Mouse (Mus musculus) forebrain, embryonic 12.5 days (tissue): ENCODE results near the gene Fam210b. TPM values are rescaled to one million over a fixed set of nuclear protein-coding genes. Genes with fewer than 3 reads are reported as not detected.

ENCODE experiments used
- ATAC-seq: fragments of 200-750 bp; cut with Nextera tagmentation; 2 replicates; pipeline ENCODE4 v1.8.0; 2017; ENCODE audit warnings: moderate TSS enrichment; ENCODE audit not compliant: low FRiP score
- H3K27ac ChIP-seq: fragments of 300-500 bp; sonication (generic); 2 replicates; pipeline ENCODE4 v1.5.1; 2016; ENCODE audit warnings: mild to moderate bottlenecking
- H3K27me3 ChIP-seq: fragments of 300-500 bp; sonication (generic); 2 replicates; pipeline ENCODE4 v1.6.1; 2016; ENCODE audit warnings: mild to moderate bottlenecking
- H3K36me3 ChIP-seq: fragments of 300-500 bp; sonication (generic); replicated peaks from 2 replicates; pipeline ENCODE4 v1.6.1; 2016; ENCODE audit warnings: mild to moderate bottlenecking
- H3K4me1 ChIP-seq: fragments of 300-500 bp; sonication (generic); 2 replicates; pipeline ENCODE4 v1.6.1; 2016
- H3K4me2 ChIP-seq: fragments of 300-500 bp; sonication (generic); 2 replicates; pipeline ENCODE4 v1.6.1; 2016; ENCODE audit warnings: mild to moderate bottlenecking, moderate library complexity
- H3K4me3 ChIP-seq: fragments of 300-500 bp; sonication (generic); replicated peaks from 2 replicates; pipeline ENCODE4 v1.5.1; 2016; ENCODE audit warnings: mild to moderate bottlenecking
- H3K9ac ChIP-seq: fragments of 300-500 bp; sonication (generic); 2 replicates; pipeline ENCODE4 v1.6.1; 2016; ENCODE audit warnings: mild to moderate bottlenecking
- H3K9me3 ChIP-seq: fragments of 300-500 bp; sonication (generic); 2 replicates; pipeline ENCODE4 v1.6.1; 2016
- WGBS: fragments of 180-500 bp; shearing (Covaris S2); methylation state at CpG from one replicate; pipeline ENCODE4 v1.1.7; 2016; 5-methylcytosine and 5-hydroxymethylcytosine counted together
- polyA plus RNA-seq: library from polyadenylated mRNA; unstranded; fragments of >200 nt; fragmentation: Nextera tagmentation; extraction: Ambion mirVana; gene quantifications from 2 replicates; pipeline ENCODE4 v1.2.1, GENCODE M21; 2016

Gene Fam210b
- polyA plus RNA-seq, 1 experiment from 2014 or later = 22.4 TPM

DNA sequence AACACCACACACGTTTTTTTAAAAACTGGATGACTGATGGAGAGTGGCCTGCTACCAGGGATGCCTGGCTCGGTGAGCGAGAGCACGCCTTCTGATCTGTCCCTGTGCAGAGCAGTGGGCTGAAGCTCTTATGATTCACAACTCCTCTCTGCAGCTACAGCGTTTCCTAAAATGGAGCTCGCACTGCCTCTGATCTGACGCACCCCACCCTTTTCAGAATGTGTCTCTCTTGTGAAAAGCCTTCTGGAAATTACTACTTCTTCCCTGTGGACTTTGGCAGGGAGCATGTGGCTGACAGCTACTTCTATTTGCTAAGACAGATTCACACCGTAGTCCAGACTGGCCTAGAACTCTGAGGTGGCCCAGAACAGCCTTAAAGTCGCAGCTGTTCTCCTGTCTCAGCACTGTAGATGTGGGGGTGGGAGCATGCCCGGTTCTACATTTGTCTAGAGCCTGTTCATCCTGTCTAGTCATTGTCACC lies 46.7 kb downstream of the Fam210b start:
- no peak for ATAC-seq
- H3K27me3 ChIP-seq = no peaks in the 10 kb centered on the region
- H3K36me3 ChIP-seq = no peaks in the 10 kb centered on the region
- no peaks in the 10 kb centered on the region for H3K9me3 ChIP-seq
- H3K4me2 ChIP-seq = no peak overlapping the region
- no peak overlapping the region for H3K9ac ChIP-seq
- H3K4me3 ChIP-seq = no peak overlapping the region
- 83% methylated on average over 10 of the region's 10 CpGs for WGBS
- H3K4me1 ChIP-seq = no peaks in the 10 kb centered on the region
- no peak overlapping the region for H3K27ac ChIP-seq

DNA sequence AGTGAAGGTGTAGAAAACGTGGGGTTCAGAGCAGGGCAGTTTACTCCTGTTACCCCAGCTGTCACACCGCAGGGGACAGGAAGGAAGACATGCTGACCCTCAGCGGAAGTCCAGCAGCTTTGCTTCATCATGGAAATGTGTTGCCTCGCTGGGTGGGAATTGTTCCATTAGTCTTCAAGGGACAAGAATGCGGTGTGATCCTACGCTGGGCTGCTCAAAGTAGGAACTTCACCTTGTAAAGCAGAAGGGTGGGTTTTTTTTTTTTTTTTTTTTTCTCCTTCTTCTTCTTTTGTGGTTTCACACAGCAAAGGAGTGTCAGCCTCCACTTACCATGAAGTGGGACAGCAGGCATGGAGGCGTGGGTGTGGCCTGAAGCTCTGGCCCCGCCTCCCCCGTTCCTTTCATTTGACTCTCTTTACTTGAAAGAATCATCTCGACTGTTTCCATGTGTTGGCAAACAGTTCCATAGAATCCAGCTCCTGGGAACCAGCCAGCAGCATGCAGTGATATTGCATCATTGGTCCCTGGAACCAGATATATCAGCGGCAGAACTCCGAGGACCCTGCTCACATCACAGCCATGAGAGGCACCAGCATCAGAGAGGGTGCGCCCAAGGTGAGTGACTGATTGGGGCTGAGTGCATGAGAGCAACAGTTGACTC lies 48.2 kb downstream of the Fam210b start, which contains the start of gene Cass4:
Gene Cass4 (plus strand): TSS at position 404 of the 661 bp plus-strand sequence.
- WGBS = 51% methylated on average over 13 of the region's 13 CpGs
- ATAC-seq = no peak

GRCm38 (mm10) chr2:172394052-172394392 lies 48.7 kb downstream of the Fam210b start:
- Histone ChIP-seq H3K4me1 (no peaks in the 10 kb centered on the region), H3K36me3 (no peaks in the 10 kb centered on the region), H3K9me3 (no peaks in the 10 kb centered on the region), H3K27me3 (no peaks in the 10 kb centered on the region), H3K27ac (no peak overlapping the region), H3K4me2 (no peak overlapping the region), H3K4me3 (no peak overlapping the region), H3K9ac (no peak overlapping the region)
- ATAC-seq = no peak
- 83% methylated on average over 2 of the region's 2 CpGs for WGBS

More for the DNA sequence above, 48.2 kb downstream of the Fam210b start, which contains the start of gene Cass4:
- Histone ChIP-seq H3K4me1 (no peaks in the 10 kb centered on the region), H3K4me2 (no peak within 1 kb of the TSS), H3K9ac (no peak within 1 kb of the TSS), H3K9me3 (no peaks in the 10 kb centered on the region), H3K27me3 (no peaks in the 10 kb centered on the region), H3K4me3 (no peak within 1 kb of the TSS), H3K27ac (no peak within 1 kb of the TSS), H3K36me3 (no peaks in the 10 kb centered on the region)

- Histone ChIP-seq H3K4me2 (no peak overlapping the region), H3K27me3 (no peaks in the 10 kb centered on the region), H3K4me1 (no peaks in the 10 kb centered on the region), H3K36me3 (no peaks in the 10 kb centered on the region), H3K9me3 (no peaks in the 10 kb centered on the region), H3K4me3 (no peak overlapping the region), H3K27ac (no peak overlapping the region), H3K9ac (no peak overlapping the region)
- WGBS = 72% methylated on average over 4 of the region's 4 CpGs
- ATAC-seq = no peak
These were observed 49.3 kb downstream of the Fam210b start for GRCm38 (mm10) chr2:172394671-172395070.

- H3K9me3 ChIP-seq = no peaks in the 10 kb centered on the region
- H3K9ac ChIP-seq = no peak overlapping the region
- H3K4me1 ChIP-seq = peaks cover 5% of the 10 kb centered on the region
- H3K27me3 ChIP-seq = no peaks in the 10 kb centered on the region
- WGBS = 42% methylated on average over 9 of the region's 9 CpGs
- ATAC-seq = no peak
- no peak overlapping the region for H3K4me2 ChIP-seq
- no peaks in the 10 kb centered on the region for H3K36me3 ChIP-seq
- H3K27ac ChIP-seq = no peak overlapping the region
- no peak overlapping the region for H3K4me3 ChIP-seq
These were observed 50.6 kb downstream of the Fam210b start for GRCm38 (mm10) chr2:172395961-172396360.

DNA sequence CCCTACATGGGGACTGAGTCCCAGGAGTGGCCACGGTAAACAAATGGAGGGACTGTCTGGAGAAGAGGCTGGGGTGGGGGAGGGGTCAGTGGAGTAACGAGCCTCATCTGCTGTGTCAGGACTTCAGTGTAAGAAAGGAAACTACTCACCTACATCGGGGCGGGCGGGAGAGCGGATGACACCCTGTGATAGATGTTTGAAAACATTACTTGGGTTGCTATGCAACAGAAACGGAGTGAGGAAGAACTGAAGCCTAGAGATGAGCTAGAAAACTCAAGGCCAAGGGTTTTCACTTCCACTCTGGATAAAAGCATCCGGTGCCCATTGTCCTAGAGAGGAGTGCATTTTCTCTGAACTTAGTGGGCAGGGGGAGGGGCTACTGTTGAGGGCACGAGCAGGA lies 54.5 kb downstream of the Fam210b start:
- H3K36me3 ChIP-seq = no peaks in the 10 kb centered on the region
- WGBS = 47% methylated on average over 9 of the region's 9 CpGs
- no peak overlapping the region for H3K9ac ChIP-seq
- ATAC-seq = no peak
- H3K4me1 ChIP-seq = peaks cover 5% of the 10 kb centered on the region
- no peak overlapping the region for H3K27ac ChIP-seq
- no peak overlapping the region for H3K4me2 ChIP-seq
- H3K9me3 ChIP-seq = no peaks in the 10 kb centered on the region
- H3K27me3 ChIP-seq = no peaks in the 10 kb centered on the region
- H3K4me3 ChIP-seq = no peak overlapping the region

GRCm38 (mm10) chr2:172401116-172401825 lies 55.9 kb downstream of the Fam210b start:
- Histone ChIP-seq H3K27ac (no peak overlapping the region), H3K4me1 (peaks cover 5% of the 10 kb centered on the region), H3K4me2 (no peak overlapping the region), H3K9ac (no peak overlapping the region), H3K4me3 (no peak overlapping the region), H3K9me3 (no peaks in the 10 kb centered on the region), H3K27me3 (no peaks in the 10 kb centered on the region), H3K36me3 (no peaks in the 10 kb centered on the region)
- WGBS = 81% methylated on average over 13 of the region's 13 CpGs
- ATAC-seq = no peak

GRCm38 (mm10) chr2:172404239-172404638 lies 58.9 kb downstream of the Fam210b start:
- Histone ChIP-seq H3K27me3 (0 out of 2 replicates have a peak, but pooled peaks cover 4% of the 10 kb centered on the region), H3K4me1 (peaks cover 5% of the 10 kb centered on the region), H3K9me3 (no peaks in the 10 kb centered on the region), H3K4me3 (no peak overlapping the region), H3K4me2 (no peak overlapping the region), H3K9ac (no peak overlapping the region), H3K36me3 (no peaks in the 10 kb centered on the region), H3K27ac (no peak overlapping the region)
- WGBS = 64% methylated on average over 7 of the region's 7 CpGs
- no peak for ATAC-seq

- Histone ChIP-seq H3K4me2 (no peak overlapping the region), H3K27ac (no peak overlapping the region), H3K9ac (no peak overlapping the region), H3K4me1 (peaks cover 3% of the 10 kb centered on the region), H3K36me3 (no peaks in the 10 kb centered on the region), H3K4me3 (no peak overlapping the region), H3K27me3 (0 out of 2 replicates have a peak, but pooled peaks cover 4% of the 10 kb centered on the region), H3K9me3 (no peaks in the 10 kb centered on the region)
- WGBS = 84% methylated on average over 3 of the region's 3 CpGs
- no peak for ATAC-seq
These were observed 59.6 kb downstream of the Fam210b start for GRCm38 (mm10) chr2:172405011-172405410.

Other genes with a start within 250 kb of the Fam210b start
- 0.09 TPM in 1 of 2 replicates, not detected in the other for gene Mc3r, start 97.1 kb upstream of the Fam210b start, polyA plus RNA-seq
- 136 and 146 TPM in 2 replicates for gene Aurka, start 25.0 kb downstream of the Fam210b start, polyA plus RNA-seq
- 44.1 and 45.4 TPM in 2 replicates for gene Cstf1, start 25.1 kb downstream of the Fam210b start, polyA plus RNA-seq
- gene Cass4, start 48.2 kb downstream of the Fam210b start, polyA plus RNA-seq = 0.17 and 0.18 TPM in 2 replicates
- 86.9 and 93.5 TPM in 2 replicates for gene Rtf2, start 95.0 kb downstream of the Fam210b start, polyA plus RNA-seq
- gene Gcnt7, start 113.0 kb downstream of the Fam210b start, polyA plus RNA-seq = 2.1 and 2.2 TPM in 2 replicates
- gene Fam209, start 127.0 kb downstream of the Fam210b start, polyA plus RNA-seq = 0.38 and 0.81 TPM in 2 replicates
- 35.0 and 35.8 TPM in 2 replicates for gene Tfap2c, start 204.0 kb downstream of the Fam210b start, polyA plus RNA-seq